Mouse (Mus musculus) gastrocnemius, postnatal 14 days (tissue): ENCODE measurements around the gene Gfm2. TPM values are rescaled to one million over a fixed set of nuclear protein-coding genes. Genes with fewer than 3 reads are reported as not detected.

ENCODE experiments used
- DNase-seq: peaks from one replicate; pipeline ENCODE4 v3.0.0; 2021; ENCODE audit warnings: mixed read lengths
- intact Hi-C: fragments of 180-260 bp; cut with DNase I; formaldehyde crosslinking; loops from one replicate; pipeline ENCODE4 v1.15.1; 2025; ENCODE audit warnings: low total_unique reads
- total RNA-seq, 2 experiments: library from RNA; stranded (reverse); gene quantifications; 2 replicates each; pipeline ENCODE4 v1.2.3; 2021

Gene Gfm2
- total RNA-seq, 2 experiments from 2014 or later: 39.8 to 47.7 TPM

DNA sequence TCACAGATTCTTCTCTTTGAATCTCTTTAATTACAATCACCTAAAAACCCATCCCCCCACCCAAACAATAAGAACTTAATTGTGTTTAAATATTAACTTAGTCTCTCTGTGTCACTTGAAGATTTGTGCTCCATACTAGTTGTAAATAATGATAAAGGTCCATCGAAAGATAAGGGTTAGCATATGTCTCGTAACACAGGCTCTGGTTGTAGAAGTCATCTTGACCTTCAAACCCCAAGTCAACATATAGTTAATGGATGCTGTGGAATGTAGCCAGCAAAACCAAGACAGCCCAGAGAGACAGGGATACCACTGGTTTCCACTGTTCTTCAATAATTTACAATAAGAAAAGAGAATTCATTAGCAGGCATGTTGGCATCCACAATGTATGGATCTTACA is 46.4 kb downstream of the Gfm2 start:
- no peak for DNase-seq
- intact Hi-C loops: no loop called here

DNA sequence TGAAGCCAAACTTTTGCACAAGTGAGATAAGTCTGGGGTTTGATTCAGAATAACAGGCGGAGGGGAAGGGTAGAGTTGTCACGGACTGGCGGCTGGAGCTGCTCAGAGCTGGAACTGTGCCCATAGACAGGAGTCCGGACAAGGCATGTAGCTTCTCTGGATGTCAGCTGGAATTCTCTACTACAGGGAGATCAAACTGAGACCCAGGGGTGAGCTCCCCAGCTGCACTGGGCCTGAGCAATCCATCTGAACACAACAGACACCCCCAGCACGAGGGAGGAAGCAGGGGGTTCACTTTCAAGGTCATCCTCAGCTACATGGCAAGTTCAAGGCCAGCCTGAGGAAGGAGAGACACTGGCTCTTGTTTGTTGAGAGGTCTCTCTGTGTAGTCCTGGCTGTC is 46.9 kb downstream of the Gfm2 start:
- intact Hi-C loops: no loop called here
- DNase-seq: no peak

DNA sequence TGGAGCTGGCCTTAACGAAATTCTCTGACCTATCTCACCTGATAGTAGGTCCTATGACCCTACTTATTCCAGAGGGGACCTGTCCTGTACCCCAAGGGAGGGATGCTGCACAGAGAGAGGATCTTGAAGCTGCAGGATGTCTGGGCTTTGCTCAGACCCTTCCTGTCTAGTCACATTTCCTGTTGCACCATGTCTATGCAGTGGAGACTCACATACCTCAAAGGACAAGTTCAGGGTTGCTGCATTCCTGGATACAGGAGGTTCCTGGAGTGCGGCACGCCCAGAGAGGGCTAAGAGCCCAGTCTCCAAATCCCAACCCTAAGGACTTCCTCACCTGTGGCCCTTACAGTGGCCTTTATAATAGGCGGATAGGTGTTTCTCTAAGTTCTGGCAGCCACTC is 48.6 kb downstream of the Gfm2 start:
- intact Hi-C loops: no loop called here

DNA sequence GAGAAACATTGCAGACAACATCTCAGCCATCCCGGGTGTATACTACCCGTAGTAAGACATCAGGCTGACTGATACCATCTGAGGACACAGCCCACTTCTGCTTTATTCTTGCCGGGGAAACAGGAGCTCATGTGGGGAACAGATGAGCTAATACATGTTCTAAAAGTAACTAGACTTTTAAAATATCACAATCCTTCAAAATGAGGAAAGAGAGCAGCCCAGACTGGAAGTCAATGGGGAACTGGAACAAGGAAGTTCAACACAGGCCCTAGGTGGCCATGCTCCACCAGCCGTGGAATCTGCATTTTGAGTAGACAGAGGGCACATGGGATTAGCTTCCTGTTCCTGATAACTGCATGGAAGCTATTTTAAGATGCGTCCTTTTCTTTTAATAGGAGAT is 50.0 kb downstream of the Gfm2 start:
- no peak for DNase-seq
- intact Hi-C loops: no loop called here

More for the DNA sequence above, 48.6 kb downstream of the Gfm2 start:
- no peak for DNase-seq

GRCm38 (mm10) chr13:97192649-97193048 is 54.9 kb downstream of the Gfm2 start:
- DNase-seq: no peak
- intact Hi-C loops: no loop called here

DNA sequence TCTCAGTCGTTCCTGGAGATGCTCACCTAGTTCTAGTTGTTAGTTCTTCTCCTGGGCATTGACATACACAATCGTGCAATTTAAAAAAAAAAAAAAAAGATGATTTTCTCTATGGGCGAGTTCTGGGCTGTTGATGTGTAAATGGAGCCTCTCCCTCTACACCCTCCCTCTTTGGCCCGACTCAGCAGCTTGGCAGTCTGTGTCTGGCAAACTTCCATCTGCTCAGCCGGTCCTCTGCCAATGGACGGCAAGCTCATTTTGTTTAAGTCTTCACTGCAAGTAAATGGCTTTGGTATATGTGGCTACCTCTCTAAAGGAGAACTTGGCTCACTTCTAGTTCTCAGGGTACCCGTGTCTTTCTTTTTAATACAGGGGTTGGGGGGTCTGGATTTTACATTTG is 55.7 kb downstream of the Gfm2 start:
- DNase-seq: peak; percentile 78
- intact Hi-C loops: no loop called here

- intact Hi-C loops: no loop called here
- DNase-seq: no peak
Observed at GRCm38 (mm10) chr13:97196186-97196924, 58.6 kb downstream of the Gfm2 start.

- DNase-seq: no peak
- intact Hi-C loops: no loop called here
Observed at GRCm38 (mm10) chr13:97196925-97197218, 59.1 kb downstream of the Gfm2 start.

GRCm38 (mm10) chr13:97197932-97198562 is 60.3 kb downstream of the Gfm2 start, which contains the start of gene Hexb:
Gene Hexb (minus strand): TSS chr13:97198357.
- intact Hi-C loops: no loop called here
- DNase-seq: peak; percentile 95

- DNase-seq: no peak
- intact Hi-C loops: no loop called here
Observed at GRCm38 (mm10) chr13:97199123-97199522, 61.4 kb downstream of the Gfm2 start.

DNA sequence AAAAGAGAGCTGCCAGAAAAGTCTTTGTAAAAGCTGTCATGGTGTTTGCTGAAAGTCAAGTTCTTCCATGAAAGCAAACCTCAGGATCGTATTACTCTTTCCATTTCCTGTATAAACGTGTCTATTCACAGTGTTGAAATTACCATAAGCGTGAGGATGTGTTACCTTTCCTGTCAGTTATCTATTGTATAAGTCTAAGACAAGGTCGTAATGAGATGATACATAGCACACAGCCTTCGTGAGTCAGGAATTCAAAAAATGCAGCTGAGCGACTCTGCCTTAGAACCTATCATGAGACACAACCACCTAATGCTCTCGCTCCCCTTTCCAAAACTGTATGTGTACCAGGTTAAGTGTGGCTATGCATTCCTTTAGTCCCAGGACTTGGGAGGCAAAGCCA is 63.3 kb downstream of the Gfm2 start:
- DNase-seq: no peak

DNA sequence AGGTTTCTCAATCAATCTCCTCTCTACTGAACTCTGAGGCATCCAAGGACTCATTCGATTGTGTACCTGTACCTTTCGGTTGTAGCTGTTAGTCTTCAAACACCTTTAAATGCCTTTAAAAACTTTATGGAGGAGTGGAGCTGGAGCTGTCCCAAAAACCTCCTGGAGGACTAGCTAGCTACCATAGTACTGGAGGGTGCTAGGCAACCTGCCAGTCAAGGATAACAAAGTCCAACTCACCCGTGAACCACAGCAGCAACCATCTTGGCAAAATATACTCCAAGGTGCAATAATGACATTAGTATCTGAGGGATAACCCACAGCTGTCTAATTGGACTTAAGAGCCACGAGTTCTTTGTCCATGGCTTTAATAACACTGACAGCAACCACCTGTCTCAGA is 64.2 kb downstream of the Gfm2 start:
- intact Hi-C loops: no loop called here
- DNase-seq: no peak

More for the DNA sequence above, 63.3 kb downstream of the Gfm2 start:
- intact Hi-C loops: no loop called here

DNA sequence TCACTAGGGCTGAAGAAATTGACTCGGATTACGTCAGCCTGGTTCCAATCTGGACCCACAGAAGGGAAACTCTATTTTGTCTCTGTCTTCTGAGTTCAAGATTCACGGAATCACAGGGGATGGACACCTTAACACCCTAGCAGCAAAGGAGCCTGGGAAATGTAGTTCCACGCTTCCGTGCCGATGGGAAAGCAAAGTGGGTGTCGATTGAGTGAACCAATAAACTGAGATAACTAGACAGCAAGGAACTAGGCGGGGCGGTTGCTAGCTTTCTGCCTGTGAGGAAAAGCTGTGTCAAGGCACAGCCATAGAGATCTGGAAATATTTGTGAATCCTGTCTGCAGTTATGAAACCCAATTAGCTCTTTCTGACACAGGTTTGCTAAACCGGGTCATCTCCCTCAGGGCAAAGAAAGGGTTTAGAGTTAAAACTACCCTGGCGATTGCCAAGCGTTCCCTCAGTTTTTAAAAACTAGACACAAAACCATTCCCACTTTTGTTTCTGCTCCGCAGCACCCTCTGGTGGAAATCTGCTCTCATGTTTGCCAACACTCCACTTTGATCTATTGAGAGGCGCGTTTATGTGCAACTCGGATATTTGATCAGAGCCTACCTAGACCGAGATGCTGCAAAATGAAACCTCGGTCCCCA is 67.4 kb downstream of the Gfm2 start:
- peak; percentile 80 for DNase-seq
- intact Hi-C loops: no loop called here

- intact Hi-C loops: no loop called here
Observed at GRCm38 (mm10) chr13:97206046-97206445, 68.3 kb downstream of the Gfm2 start.

GRCm38 (mm10) chr13:97207472-97208111 is 69.9 kb downstream of the Gfm2 start:
- DNase-seq: no peak
- intact Hi-C loops: no loop called here

More at GRCm38 (mm10) chr13:97206046-97206445, 68.3 kb downstream of the Gfm2 start:
- DNase-seq: no peak

DNA sequence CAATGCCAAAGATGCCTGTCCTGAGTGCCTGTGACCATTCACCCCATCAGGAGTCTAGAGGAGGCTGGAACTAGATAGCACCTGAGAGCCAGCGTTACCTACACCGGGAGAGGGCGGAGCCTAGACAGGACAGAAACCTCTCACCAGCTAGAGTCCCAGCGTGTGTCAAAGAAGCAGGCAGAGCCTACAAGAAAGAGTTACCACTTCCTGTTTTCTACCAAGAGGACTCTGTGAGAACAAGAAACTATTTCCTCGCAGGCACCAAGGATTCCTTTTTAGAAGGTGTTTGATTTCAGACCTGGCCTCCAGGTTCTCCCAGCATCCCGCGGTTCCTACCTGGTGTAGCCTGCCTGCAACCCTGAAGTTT is 70.4 kb downstream of the Gfm2 start:
- intact Hi-C loops: no loop called here

GRCm38 (mm10) chr13:97208500-97209010 is 70.8 kb downstream of the Gfm2 start:
- intact Hi-C loops: no loop called here
- DNase-seq: no peak

More for the DNA sequence above, 70.4 kb downstream of the Gfm2 start:
- DNase-seq: no peak

- DNase-seq: no peak
- intact Hi-C loops: no loop called here
Observed at GRCm38 (mm10) chr13:97214583-97215268, 77.0 kb downstream of the Gfm2 start.

- intact Hi-C loops: no loop called here
Observed at GRCm38 (mm10) chr13:97215563-97215962, 77.8 kb downstream of the Gfm2 start.

DNA sequence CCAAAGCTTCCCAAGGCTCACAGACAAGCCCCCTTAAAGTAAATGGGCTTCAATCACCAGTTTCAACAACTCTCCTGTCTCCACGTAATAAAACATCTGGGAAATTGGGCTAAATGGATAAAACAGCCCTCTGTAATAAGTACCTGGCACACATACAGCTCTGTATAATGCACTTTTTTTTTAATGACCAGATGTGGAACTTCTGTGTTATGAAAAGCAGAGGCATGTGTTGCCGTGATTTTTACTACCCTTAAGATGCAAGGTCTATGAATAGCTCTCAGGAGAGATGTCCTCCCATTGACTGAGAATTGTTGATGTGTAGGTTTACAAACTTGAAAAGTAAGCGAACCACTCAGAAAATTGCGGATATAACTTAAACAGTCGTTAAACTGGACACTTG is 78.5 kb downstream of the Gfm2 start:
- intact Hi-C loops: no loop called here
- no peak for DNase-seq

More at GRCm38 (mm10) chr13:97215563-97215962, 77.8 kb downstream of the Gfm2 start:
- DNase-seq: no peak
